Mouse (Mus musculus) monocyte, adult 2 months (primary cell): ENCODE measurements around the gene Nhp2.
A peak's percentile ranks its signal among the peaks of the same experiment; 100 is the strongest.
"Not testable (repeated sequence)": the region's sequence is repeated elsewhere in the genome, so short reads cannot be mapped to it uniquely, and the experiment has no call there.

ENCODE experiments used
- DNase-seq, 2 experiments: peaks; one replicate each; pipeline ENCODE4 v3.0.0; 2022; ENCODE audit warnings: low spot score in 2 of 2, low read depth in 1 of 2

Gene Nhp2

DNA sequence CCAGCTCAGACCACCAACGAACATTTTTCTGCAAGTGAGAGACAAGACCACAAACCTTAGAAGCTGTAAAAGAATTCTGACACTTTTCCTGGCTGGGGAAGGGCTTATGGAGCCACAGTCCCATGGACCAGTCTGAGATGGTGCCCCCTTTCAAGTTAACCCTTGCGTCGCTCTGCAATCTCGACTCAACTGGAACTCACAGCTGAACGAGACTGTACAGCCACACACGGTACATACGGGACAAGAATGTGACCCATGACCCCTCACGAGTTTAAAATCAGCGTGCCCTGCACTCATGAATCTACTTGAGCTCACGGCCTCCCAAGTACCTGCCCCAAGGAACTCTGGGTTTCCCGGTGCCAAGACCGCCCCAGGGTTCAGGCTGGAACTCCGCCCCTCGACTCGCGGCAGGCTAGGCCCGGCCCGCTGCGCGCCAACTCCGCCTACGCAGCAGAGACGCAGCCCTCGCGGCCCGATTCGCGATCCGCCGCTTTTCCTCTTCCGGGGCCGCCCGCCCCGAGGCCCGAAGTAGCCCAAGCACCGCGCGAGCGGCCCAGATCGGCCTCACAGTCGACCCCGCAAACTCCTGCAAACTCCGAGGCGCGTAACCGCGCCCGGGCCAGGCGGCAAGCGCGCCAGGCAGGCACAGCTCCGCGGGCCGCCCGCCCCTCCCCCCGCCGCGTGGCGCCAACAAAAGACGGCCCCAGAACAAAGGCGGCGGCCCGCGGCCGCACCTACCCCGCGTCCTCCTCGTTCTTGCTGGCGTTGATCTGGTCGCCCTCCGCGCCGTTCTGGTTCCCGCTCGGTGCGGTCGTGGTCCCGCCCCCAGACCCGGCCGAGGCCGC is 13.7 kb upstream of the Nhp2 start:
- DNase-seq = peak in 1 of 2 experiments; percentile 68

DNA sequence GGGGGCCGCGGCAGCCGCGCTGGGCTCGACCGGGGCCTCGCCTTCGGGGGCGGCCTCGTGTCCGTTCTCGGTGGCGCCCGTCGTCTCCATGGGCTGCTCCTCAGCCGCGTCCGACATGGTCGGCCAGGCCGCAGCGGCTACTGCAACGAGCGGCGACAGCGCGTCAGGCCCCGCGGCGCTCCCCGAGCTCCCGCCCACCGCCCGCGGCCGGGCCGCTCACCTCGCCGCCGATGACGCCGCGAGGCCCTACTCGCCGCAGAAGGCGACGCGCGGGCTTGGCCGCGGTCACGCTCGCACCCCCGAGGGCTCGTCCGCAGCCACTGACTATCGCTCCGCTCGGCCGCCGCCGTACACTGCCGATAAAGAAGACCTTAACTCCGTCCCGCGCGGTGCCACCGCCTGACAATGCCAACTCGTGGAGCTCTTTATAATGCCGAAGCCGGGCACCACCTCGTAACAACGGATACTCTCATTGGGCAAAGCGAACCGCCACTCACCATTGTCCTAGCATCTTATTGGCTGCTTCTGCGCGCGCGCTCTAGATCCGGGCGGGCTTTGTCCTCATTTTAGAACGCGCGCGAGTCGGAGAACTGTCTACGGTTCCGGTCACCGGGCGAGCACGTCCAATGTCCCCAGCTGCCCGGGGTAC is 13.0 kb upstream of the Nhp2 start, which contains the start of gene Hnrnpab:
TSS of gene Hnrnpab (minus strand) at position 401 of the 649 bp plus-strand sequence.
- peak; percentile 91 to 92 for DNase-seq

DNA sequence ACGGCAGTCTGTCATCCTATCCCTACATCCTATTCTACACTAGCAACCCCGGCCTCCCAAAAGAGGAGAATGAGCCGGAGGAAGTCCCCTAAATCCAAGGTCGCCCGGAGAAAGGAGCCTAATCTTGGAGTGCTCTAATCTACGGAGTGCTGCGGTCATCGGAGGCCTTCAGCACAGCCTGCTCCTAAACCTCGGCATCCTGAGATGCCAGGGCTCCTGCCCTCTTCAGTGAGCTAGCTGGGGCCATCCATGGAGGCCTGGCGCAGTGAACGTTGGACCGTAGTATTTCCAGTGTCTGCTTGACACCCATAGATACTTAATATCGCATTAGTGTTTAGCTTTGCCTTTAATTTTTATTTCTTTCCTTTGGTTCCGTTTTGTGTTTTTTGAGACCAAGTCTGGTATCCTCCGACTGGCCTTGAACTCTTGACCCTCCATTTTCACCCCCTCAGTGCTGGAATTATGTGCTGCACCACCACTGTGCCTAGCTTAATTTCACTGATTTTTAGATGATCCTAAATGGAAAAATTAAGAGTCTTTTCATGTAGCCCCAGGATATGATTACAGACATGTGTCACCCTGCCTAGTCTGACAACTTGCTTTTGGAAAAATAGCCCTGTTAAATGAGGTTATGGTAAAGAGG is 12.3 kb upstream of the Nhp2 start:
- no peak for DNase-seq

DNA sequence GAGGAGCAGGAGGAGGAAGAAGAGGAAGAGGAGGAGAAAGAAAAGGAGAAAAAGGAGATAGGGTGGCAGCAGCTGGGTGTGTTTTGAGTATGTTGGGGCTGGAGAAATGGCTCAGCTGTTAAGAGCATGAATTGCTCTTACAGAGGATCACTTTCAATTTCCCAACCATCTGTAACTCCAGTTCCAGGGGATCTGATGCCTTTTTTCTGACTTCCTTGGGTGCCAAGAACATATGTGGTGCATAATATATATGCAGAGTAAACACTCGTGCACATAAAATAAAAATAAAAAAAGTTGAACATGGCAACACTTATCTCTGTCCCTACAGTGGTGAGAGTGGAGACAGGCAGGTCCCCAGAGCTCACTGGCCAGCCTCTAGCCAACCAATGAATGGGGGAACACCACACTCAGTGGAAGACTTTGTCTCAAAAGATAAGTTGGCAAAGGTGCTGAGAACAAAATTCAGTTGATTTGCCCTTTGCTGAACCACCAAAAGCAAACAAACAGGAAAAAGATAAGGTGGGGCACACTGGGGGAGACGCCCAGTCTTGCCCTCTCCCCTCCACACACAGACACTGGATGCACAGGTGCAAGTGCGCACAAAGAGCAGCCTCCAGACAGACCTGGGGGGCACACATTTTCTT is 10.1 kb upstream of the Nhp2 start:
- no peak for DNase-seq

DNA sequence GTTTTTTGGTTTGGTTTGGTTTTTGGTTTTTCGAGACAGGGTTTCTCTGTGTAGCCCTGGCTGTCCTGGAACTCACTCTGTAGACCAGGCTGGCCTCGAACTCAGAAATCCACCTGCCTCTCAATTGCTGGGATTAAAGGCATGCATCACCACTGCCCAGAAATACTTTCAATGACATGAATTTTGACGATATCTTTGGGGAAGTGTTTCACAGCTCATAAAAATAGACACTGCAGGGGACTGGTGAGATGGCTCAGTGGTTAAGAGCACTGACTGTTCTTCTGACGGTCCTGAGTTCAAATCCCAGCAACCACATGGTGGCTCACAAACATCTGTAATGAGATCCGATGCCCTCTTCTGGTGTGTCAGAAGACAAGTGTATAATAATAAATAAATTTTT is 9.6 kb upstream of the Nhp2 start:
- not testable (repeated sequence) for DNase-seq

DNA sequence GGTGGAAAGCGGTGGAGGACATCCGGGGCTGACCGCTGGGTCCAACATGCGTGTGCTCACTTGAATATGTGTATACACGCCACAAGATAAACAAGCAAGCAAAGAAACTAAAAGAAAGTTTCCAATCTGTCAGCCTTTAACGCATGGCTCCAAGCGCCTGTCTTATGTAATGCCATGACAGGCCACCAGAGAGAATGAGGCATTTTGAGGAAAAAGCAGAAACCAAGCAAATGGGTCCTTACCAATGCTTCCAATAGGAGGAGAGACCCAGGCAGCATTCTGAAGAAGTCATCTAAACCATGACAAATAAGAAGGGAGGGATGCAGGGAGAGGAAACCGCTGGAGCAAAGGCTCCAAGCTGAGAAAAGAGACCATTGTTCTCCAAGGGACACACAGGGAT is 5.3 kb upstream of the Nhp2 start:
- DNase-seq = no peak

DNA sequence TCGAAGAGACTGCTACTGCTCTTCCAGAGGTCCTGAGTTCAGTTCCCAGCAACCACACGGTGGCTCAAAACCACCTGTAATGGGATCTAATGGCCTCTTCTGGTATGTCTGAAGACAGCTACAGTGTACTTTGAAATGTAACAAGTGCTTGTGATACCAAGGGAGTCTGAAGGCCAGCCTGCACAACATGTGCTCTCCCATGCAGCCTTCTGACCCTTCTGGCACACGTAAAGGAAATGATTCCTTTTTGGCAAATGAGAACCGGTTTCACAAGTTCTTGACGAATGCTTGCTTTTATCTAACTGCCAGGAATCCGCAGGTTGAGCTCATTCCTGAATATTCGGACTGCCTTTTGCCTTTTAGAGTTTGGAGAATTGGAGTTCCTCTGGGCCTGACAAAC is 4.4 kb upstream of the Nhp2 start:
- DNase-seq = no peak

DNA sequence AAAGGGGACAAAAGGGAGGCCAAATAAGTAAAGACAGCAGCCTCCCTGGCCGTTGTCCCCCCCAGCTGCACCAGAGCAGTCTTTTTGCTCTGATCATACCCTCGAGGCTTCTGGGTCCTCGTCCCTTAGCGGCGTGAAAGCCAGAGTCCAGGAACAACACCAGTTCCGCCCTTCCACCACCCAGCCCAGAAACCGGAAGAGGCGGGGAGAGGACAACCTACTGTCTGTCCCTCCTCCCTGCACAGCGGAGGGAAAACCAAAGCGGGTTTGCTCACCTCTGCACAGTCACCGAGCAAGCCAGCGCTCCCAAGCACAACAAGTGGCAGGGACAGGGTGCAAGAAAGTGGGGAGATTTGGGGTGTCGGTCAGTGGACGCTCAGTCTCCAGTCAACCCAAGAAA is 3.9 kb upstream of the Nhp2 start:
- peak in 1 of 2 experiments; percentile 49 for DNase-seq

DNA sequence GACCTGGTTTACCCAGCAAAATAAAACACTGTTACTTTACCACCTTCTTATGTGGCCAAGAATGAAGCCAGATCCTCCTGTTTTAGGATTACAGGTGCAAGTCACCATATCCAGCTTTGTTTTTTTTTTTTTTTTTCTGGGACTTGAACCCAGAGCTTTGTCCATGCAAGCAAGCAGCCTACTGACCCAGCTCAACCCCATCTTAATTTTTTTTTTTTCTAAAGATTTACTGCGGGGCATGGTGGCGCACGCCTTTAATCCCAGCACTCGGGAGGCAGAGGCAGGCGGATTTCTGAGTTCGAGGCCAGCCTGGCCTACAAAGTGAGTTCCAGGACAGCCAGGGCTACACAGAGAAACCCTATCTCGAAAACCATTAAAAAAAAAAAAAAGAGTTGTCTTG is 3.4 kb upstream of the Nhp2 start:
- not testable (repeated sequence) for DNase-seq

DNA sequence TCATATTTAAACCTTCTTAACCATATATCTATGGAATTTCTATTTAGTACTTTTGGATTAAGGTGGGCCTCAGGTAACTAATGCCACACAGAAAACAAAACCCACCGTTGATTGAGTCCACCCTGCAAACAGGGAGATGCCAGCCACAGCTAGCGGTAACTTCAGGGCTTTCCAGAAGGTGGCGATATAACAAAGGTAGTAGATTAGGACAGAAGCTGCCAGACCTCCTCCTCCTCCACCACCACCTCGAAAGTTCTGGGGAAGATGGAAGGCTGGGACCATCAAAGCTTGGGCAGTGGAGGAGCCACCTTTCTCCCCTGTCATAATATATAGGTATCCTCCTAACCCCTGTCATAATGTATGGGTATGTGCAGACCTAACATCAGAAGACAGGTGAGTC is 1.8 kb upstream of the Nhp2 start:
- peak in 1 of 2 experiments; percentile 48 for DNase-seq

DNA sequence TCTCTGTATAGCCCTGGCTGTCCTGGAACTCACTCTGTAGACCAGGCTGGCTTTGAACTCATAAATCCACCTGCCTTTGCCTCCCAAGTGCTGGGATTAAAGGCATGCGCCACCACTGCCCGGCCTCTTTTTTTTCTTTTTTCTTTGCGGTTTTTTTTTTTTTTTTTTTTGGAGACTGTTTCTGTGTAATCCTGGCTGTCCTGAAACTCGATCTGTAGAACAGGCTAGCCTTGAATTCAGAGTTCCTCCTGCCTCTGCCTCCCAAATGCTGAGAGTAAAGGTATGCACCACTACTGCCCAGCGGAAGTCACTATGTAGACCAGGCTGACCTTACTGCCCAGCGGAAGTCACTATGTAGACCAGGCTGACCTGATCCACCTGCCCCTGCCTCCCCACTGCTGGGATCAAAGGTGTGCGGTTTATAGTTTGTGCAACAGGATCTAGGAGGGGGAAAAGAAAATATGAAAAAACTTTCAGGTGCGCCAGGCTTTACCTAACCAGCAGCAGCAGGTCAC is 584 bp upstream of the Nhp2 start:
- DNase-seq = no peak

DNA sequence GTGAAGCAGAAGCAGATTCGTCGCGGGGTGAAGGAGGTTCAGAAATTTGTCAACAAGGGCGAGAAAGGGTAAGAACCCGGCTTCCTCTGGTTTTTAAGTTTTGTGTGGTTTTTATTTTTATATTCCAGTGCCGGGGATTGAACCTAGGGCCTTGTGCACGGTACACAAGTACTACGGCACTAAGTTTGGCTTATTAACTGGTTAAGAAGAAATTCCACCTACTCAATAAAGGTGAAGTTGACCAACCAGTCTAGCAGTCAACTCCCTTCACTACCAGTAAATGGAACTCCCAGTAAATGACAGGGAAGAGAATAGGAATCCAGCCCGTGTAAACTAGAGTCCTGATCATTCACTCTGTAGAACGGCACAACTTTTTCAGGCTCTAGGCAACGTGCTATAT is 549 bp downstream of the Nhp2 start:
- DNase-seq = no peak

DNA sequence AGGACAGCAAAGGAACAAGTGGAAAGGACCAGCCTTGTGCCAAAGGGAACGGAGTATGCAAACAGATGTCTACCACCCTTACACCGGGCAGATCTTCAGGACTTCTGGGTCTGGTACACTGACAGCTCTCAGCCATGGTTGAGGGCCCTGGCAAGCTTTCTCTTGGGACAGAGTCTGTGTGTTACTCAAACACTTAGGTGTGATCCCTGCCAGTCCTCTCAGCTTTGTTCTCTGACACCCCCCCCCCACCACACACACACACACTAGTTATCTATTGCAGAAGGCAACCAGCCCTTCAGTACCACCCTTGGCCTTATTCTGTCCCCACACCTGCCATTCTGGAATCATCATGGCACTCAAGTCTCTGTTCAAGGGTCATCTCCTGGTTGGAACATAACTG is 2.2 kb downstream of the Nhp2 start:
- DNase-seq = no peak

DNA sequence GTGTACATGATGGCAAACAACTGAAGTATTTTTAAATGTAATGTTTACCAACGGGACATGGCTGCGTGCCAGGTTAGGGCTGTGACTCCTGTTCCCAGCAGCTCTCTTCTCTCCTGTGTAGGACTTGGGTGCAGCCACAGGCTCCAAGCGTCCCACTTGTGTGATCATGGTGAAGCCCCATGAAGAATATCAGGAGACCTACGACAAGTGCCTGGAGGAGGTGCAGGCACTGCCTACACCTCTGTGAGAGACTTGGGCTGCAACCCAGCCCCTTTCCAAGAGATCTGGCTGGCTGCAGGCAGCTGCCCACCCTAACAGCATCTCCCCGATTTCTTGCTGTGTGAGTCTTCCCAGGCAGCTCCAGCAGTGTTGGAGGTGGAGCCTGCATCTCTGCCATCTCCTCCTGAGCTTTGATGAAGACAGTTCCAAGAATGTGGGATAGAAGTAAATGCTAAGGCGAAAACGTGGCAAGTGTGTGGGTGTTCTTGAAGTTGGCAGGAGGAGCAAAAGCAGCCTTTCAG is 3.5 kb downstream of the Nhp2 start:
- DNase-seq = no peak

DNA sequence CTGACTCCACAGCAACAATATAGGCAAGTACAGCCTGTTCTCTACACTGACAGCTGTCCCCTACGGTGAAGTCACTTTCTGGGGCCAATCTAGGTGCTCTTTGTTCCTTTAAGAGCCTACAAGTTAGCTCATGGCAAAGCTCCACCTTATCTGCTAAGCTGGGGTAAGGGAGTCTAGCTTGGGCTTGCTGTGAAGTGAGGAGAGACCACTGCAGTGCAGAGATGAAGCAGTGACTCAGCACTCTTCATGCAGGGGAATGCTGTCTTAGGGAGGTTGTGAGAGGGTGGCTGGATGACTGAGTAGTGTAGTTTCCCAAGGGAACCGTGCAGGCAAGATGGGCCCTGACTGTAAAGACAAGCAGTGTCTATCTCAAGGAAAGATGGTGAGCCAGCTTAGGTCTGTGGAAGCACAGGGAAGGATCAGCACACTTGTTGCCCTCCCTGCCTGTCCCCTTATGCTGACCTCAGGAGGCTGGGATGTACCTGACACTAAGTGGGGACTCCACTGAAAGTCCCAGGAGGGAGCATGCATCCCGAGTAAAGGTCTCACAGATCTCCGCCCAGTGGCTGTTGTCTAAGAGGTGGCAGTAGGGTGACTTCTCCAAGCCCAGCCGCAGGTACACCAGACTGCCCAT is 5.8 kb downstream of the Nhp2 start:
- no peak for DNase-seq

DNA sequence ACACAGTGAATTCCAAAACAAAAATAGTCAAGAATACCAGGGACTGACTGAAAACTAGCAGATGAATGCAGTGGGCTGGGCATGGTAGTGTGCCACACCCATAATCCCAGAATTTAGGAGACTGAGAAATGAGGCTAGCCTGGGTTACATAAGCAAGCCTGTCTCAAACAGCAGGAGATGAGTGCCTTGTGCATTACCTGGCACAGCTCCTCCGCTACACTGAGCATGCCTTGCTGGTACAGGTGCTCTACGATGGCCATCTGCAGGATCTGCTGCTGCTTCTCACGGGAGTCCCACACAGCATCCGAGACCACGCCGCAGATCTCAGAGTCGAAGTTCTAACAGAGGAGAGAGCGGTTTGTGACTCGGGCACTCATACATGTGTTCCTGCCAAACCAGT is 7.9 kb downstream of the Nhp2 start:
- DNase-seq = no peak

DNA sequence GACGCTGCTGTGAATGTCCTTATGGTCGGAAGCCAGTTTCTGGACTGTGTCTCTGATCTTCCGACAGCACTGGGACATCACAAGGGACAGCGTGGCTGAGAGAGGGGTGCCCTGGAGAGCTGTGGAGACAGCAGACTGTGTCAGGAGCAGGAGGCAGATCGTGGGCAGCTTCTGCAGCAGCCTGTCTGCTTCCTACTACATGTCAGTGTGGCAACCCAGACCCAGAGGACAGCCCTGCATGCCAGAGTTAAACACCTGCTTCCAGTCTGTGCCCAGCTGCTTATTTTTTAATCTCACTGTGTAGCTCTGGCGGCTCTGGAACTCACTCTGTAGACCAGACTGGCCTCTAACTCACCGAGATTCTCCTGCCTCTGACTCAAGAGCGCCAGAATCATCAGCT is 8.4 kb downstream of the Nhp2 start:
- no peak for DNase-seq

DNA sequence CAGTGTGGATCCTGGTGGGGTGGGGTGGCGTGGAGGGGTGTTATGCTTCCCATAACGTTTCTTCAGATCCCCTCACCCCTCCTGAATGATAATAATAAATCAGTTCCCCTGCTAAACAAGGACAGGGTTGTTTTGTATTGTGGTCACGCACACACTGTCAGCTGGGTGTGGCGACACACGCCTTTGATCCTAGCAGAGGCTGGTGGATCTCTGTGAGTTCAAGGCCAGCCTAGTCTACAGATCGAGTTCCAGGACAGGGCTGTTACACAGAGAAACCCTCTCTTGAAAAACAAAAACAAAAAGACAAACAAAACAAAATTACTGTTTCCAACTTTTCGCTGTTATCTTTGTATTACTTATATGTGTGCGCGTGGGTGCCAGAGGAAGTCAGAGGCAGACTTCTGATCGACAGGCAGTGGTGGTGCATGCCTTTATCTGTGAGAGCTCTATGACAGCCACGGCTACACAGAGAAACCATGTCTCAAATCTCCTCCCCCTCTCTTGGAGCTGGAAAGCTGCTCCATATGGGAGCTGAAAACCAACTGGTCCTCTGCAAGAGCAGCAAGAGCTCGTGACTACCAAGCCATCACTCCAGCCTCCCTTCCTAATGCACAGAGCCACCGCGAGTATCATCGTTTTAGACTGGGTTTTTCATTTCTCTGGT is 10.2 kb downstream of the Nhp2 start:
- DNase-seq = no peak

DNA sequence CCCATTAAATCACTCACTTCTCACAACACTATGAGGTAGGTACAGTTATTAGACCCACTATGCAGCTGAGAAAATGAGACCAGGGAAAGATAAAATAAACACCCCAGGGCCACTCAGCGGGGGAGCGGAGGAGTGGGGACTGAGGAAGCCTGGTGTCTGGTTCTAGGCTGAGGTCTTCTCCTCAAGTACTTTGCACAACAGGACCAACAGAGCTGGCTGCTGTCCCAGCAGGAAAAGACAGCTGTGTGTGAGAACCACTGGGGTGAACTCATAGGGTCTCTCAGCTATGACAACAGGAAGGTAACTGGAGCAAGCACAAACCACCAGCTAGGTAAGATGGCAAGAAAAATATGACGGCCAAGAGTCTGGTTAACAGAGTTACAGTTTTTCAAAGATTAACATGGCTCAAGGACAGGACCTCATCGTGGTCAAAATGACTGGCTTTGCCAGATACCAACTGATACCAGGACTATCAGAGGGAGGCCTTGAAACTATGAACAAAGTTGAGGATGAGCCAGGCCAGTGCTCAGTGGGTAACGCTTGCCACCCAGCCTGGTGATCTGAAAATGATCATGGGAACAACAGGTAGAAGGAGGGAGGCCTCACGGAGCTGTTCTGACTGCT is 12.7 kb downstream of the Nhp2 start:
- DNase-seq = no peak

DNA sequence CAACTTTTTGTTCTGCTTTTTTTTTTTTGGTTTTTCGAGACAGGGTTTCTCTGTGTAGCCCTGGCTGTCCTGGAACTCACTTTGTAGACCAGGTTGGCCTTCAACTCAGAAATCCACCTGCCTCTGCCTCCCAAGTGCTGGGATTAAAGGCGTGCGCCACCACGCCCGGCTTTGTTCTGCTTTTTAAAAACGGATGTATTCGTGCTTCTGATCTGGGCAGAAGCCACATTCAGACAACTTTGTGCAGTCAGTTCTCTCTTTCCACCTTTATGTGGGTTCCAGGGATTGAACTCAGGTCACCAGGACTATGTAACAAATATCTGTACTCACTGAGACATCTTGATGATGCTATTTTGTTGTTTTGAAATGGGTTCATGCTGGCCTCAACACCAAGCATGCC is 13.7 kb downstream of the Nhp2 start:
- not testable (repeated sequence) for DNase-seq
